Mouse (Mus musculus): ENCODE measurements at regions not wholly inside any gene's neighbourhood (a gene's known extent, or its start where the extent isn't known, plus 50 kb on each side); places are given as distances from the start of the nearest gene placed in this dataset.
A peak's percentile ranks its signal among the peaks of the same experiment; 100 is the strongest.

DNA sequence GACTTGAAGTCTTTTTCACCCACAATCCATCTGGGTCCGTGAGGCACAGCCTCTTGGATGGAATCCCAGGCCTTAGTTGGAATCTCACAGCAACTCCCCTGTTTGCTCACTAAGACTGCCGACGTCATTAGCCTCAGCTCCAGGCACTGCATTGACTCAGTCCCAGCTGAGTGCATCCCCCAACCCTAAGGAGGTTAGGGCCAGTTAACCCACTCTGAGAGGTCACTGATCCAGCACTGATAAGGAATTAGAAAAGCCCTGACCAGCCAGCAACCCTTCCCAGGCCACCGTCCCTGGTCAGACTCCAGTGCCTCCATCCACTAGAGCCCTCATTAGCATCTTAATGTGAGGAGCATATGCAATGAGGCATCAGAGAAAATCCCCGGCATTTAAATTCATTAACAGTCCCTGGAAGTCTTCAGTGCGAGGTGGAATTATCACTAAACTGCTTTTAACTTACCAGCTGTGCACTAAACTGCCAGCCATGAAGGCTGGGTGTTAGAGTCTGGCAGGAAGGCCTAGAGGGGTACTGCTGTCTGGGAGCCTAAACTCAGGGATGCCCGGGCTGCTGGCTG lies 184.2 kb downstream of the Cct6b start:
- no peak for DNase-seq

- no peak for DNase-seq
Observed at GRCm38 (mm10) chr11:82576019-82576418, 187.3 kb downstream of the Tmem132e start.

- DNase-seq: no peak
Observed at GRCm38 (mm10) chr11:82573126-82573525, 184.4 kb downstream of the Tmem132e start.

DNA sequence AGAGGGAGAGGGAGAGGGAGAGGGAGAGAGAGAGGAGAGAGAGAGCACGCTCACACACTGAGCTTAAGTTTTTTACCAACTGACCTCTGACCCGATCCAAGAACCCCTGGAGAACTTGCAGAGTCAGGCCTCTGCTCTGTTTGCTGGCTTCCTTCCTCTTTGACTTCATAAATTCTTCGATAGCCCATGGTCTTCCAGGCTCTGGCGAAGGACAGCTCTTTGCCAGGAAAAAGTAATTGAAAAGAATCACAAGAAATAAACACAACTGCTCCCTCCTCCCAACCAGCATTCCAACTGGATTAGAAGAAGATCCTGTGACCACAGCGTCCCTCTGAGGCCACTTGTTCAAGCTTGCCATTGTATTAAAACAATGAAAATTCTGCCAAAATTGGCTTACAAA lies 182.8 kb downstream of the Tmem132e start:
- DNase-seq: peak; percentile 46

GRCm38 (mm10) chr11:82569819-82570218 lies 181.1 kb downstream of the Tmem132e start:
- DNase-seq: no peak

GRCm38 (mm10) chr11:82568219-82568676 lies 179.5 kb downstream of the Tmem132e start:
- no peak for DNase-seq

DNA sequence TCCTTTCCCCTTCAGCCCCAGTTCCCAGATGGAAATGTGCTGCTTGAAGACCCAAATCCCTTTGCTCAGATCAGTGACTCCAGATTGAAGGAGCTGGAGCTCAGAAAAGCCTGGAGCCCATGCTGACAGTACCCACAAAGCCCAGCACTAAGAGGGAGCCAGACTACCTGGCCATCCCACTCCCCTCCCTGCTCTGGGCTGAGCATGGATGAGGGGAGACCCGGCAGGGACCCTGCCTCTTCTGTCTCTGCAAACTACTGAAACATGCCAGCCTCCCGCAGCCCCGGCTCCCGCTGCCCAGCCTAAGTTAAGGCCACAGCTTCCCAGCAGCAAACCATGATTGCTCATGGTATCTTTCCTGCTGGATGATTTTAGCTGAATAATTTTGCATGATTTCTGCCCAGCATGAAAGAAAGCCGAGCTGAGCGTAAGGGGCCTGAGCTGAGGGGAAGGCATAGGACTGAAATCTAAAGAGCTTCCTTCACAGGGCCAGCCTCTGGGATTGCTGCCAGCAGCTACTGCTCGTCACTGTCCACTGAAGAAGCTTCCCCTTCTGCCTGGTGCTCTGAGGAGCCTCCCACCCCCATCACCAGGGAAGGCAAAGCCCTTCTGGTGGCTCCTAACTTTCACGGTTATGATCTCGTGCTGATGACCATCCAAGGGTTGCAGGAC lies 178.4 kb downstream of the Tmem132e start:
- no peak for DNase-seq

DNA sequence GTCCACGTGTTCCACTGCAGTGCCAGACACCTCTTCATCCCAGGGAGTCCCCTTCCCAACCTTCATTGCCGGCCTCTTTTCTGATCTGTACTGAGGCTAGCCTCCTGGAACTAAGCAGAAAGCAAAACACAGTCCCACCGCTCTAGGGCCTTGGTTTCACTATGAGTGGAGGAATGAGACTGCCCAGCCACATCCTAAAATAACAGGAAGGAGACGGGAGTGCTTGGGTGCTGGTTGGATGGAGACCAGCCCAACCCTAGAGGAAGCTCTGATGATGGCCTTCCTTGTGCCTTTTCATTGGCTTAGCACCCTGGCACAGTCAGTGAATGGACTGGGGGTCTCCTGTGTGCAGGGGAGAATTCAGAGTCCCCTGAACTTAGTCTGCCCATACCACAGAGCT lies 177.4 kb downstream of the Tmem132e start:
- DNase-seq: no peak

DNA sequence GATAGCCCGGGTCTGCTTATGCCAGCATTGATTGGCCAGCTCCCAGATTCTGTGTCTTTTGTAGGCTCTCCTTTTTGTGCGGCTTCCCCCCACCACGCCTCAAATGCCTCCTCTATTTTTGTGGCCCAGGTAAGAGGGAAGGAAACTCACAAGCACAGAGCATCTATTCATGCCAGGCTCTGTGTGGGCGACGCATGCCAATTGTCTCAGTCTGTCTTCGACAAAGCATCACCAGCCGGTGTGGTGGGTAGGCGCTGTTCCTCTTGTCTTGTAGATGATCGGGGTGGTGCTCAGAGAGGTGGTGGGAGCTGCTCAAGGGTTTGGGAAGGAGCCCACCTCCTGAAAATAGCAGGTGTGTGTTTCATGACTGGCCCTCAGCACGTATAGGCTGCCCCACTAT lies 175.5 kb downstream of the Tmem132e start:
- DNase-seq: no peak

DNA sequence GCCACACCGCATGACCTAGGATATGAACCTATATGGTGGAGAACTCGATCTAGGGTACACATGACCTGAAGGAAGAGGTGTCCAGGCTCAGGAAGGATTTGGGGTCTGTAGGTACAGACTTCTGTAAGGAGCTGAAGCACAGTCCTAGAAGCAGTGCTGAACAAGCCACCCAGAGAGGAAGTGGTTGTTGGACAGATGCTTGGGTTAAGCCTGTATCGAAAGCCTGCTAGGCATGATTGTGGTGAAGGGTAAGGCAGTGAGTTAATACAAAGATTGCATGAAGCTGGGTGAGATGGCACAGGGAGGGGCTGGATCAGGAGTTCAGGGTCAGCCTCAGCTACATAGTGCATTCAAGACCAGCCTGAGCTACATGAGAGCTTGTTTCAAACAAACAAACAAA lies 153.3 kb downstream of the Tmem132e start:
- DNase-seq: no peak

DNA sequence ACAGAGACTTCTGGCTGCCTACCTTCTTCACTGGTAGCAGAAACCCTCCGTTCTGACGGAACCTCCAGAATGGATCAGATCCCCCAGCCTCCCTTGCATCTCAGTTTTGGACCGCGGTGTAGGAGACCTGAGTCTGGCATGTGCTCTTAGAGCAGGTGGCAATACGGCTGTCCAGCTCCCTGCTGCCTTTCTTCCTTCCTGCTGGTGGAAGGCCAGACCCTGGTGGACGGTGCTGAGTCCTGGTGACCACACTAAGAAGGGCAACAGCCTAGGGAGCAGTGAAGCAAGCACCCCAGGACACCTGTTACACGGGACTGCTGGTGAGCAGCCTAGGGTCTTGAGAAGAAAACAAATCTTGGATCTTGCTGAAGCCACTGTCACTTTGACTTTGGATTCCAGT lies 152.7 kb downstream of the Tmem132e start:
- DNase-seq: no peak

DNA sequence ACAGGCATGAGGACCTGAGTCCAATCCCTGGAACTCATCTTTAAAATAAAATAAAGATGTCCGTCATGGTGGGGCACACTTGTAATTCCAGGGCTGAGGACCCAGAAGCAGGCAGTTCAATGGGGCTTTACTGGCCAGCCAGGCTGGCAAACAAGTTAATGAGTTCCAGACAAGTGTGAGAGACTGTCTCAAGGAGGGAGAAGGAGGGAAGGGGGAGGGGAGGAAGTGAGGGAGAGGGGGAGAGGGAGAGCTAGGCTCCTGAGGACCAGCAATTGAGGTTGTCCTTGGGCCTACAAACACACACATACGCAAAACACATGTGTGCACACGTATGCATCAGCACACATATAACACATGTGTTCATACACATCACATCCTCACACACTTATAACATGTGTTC lies 149.2 kb downstream of the Tmem132e start:
- DNase-seq: no peak

DNA sequence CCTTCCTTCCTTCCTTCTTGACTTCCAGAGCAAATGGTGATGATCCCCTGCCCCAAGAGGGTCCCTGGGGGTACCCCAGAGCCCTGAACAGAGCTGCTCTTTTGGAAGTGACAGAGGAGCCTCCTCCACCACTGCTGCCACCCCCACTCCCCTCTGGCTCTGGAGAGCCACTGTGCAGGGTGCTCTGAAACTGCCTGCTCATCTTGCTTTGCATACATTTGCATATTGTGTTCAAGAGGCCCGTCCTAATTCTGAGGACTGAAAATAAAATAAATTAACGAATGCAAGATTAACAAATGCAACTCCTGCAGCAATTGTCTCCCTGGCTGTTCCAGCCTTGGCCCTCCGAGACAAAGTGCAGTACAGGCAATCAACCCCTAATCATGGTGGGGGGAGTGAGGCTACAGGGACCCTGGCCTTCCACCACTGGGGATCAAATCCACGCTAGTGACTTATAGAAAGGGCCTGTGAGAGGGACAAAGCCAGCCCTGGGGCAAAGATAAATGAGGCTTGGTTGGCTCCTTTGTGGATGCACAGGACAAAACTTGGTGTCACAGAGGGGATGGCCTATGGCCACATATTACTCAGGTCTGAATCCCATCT lies 134.6 kb downstream of the Tmem132e start:
- no peak for DNase-seq

DNA sequence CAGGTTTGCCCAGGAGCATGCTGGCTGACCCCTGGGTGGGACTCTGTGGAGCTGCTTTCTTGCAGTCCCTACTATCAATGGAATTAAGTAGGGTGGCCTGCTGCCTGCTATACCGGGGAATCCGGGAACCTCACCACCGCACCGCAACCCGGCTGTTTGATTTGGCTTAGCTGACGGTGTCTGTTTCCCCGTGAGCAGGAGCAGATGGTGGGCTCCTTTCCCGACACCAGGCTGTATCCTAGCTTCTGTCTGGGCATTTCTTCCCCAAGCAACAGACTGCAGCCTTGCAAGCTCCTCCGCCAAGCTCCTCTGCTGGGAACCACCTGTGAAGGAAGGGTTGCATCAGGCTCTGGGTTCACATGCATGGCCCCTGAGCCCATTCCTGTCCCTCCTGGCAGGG lies 132.7 kb downstream of the Tmem132e start:
- no peak for DNase-seq

DNA sequence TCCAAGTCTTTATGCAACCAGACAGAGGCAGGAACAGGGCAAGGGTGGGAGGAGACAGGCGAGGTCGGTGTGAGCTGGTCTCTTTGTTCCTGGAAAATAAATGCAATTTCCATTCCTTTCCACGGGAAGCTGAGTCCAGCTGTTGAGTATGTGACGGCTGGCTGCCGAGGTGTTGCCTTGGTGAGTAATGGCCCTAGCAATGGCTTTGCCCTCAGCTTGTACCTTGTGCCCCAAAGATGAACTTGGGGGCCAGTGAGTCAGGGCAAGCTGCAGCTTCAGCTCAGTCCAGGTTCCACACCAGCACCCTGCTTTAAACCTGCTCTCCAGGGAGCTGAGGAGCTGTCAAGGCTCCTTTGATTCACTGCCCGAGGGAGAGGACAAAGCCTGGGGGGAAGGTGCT lies 130.0 kb downstream of the Tmem132e start:
- no peak for DNase-seq

DNA sequence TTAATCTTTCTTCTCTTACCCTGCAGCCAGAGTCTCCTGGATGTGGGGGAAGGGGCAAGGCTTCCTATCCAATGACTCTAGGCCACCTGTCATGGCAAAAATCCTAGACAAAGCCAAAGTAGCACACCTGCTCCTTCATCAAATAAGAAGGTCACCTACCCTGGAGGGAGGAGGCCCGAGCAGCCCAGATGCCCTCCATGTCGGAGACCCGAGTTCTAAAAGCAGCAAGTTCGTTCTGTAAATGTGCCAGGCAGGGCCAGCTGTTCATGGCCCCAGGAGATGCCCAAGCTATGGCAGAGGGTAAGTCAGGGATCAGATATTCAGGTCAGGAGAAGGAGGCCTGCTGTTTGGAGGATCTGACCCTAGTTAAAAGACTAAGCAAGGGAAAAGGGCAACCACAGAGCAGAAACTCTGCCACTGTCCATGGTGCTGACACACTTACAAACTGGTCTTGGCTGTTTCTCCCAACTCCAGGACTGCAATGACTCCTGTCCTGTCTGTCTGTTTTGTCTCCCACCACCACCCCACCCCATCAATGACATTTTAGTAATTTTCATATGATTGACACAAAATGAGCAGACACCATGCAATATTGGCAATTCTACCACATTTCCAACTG lies 125.9 kb downstream of the Tmem132e start:
- DNase-seq: peak; percentile 14

GRCm38 (mm10) chr11:82508564-82508963 lies 119.9 kb downstream of the Tmem132e start:
- no peak for DNase-seq
